Mouse (Mus musculus) adipose tissue, adult 10 weeks (tissue): ENCODE measurements around the gene Fam183b. TPM values are rescaled to one million over a fixed set of nuclear protein-coding genes. Genes with fewer than 3 reads are reported as not detected.

Source experiments
- polyA plus RNA-seq: library from polyadenylated mRNA; stranded (reverse); fragments of 350-450 nt; fragmentation: Illumina TruSeq; extraction: RNeasy Lipid Tissue Mini Kit (QIAGEN cat#74804); gene quantifications from one replicate; pipeline ENCODE4 v1.2.3, GENCODE M21; 2014; ENCODE audit warnings: low read depth, low replicate concordance

Gene Fam183b
- polyA plus RNA-seq: 14.7 TPM

GRCm38 (mm10) chr11:58801558-58802228 lies at the start of gene Fam183b:
TSS of gene Fam183b (minus strand) at chr11:58801960.

GRCm38 (mm10) chr11:58846919-58847461 lies 45.2 kb upstream of the Fam183b start, which contains the start of gene Gm12258:
TSS of gene Gm12258 (plus strand) at chr11:58847158.

GRCm38 (mm10) chr11:58838951-58839350 lies 37.2 kb upstream of the Fam183b start, which contains the start of gene Olfr311:
TSS of gene Olfr311 (plus strand) at chr11:58839251.

GRCm38 (mm10) chr11:58828937-58829336 lies 27.2 kb upstream of the Fam183b start, which contains the start of gene Olfr312:
TSS of gene Olfr312 (plus strand) at chr11:58829237.

GRCm38 (mm10) chr11:58814700-58815099 lies 12.9 kb upstream of the Fam183b start, which contains the start of gene Olfr313:
TSS of gene Olfr313 (plus strand) at chr11:58815000.

GRCm38 (mm10) chr11:58782480-58783089 lies 19.2 kb downstream of the Fam183b start, which contains the start of gene Olfr314:
TSS of gene Olfr314 (plus strand) at chr11:58782952.

GRCm38 (mm10) chr11:58772888-58773287 lies 28.9 kb downstream of the Fam183b start, which contains the start of gene Olfr315:
TSS of gene Olfr315 (plus strand) at chr11:58773188.

GRCm38 (mm10) chr11:58752434-58752833 lies 49.3 kb downstream of the Fam183b start, which contains the start of gene Olfr316:
TSS of gene Olfr316 (plus strand) at chr11:58752734.

Other genes with a start within 250 kb of the Fam183b start
- not detected for gene Olfr328, start 246.3 kb downstream of the Fam183b start, polyA plus RNA-seq
- not detected for gene Olfr224, start 231.4 kb downstream of the Fam183b start, polyA plus RNA-seq
- not detected for gene Olfr325, start 224.2 kb downstream of the Fam183b start, polyA plus RNA-seq
- gene Olfr324, start 206.8 kb downstream of the Fam183b start, polyA plus RNA-seq: not detected
- not detected for gene 2210407C18Rik, start 185.9 kb downstream of the Fam183b start, polyA plus RNA-seq
- gene Olfr323, start 171.5 kb downstream of the Fam183b start, polyA plus RNA-seq: not detected
- gene Trim58, start 161.5 kb downstream of the Fam183b start, polyA plus RNA-seq: not detected
- not detected for gene Olfr322, start 143.2 kb downstream of the Fam183b start, polyA plus RNA-seq
- gene Olfr320, start 120.9 kb downstream of the Fam183b start, polyA plus RNA-seq: not detected
- not detected for gene Olfr319, start 102.8 kb downstream of the Fam183b start, polyA plus RNA-seq
- not detected for gene Olfr318, start 77.9 kb downstream of the Fam183b start, polyA plus RNA-seq
- gene Olfr317, start 62.7 kb downstream of the Fam183b start, polyA plus RNA-seq: not detected
- not detected for gene Olfr316, start 49.2 kb downstream of the Fam183b start, polyA plus RNA-seq
- not detected for gene Olfr315, start 28.8 kb downstream of the Fam183b start, polyA plus RNA-seq
- not detected for gene Olfr314, start 19.0 kb downstream of the Fam183b start, polyA plus RNA-seq
- not detected for gene Olfr313, start 13.0 kb upstream of the Fam183b start, polyA plus RNA-seq
- not detected for gene Olfr312, start 27.3 kb upstream of the Fam183b start, polyA plus RNA-seq
- gene Olfr311, start 37.3 kb upstream of the Fam183b start, polyA plus RNA-seq: not detected
- gene Gm12258, start 45.2 kb upstream of the Fam183b start, polyA plus RNA-seq: 8.7 TPM
- gene 2810021J22Rik, start 65.3 kb upstream of the Fam183b start, polyA plus RNA-seq: 8.6 TPM
- 6.2 TPM for gene Zfp39, start 102.3 kb upstream of the Fam183b start, polyA plus RNA-seq
- 0.21 TPM for gene Btnl10, start 115.9 kb upstream of the Fam183b start, polyA plus RNA-seq
- gene Rnf187, start 137.0 kb upstream of the Fam183b start, polyA plus RNA-seq: 80.5 TPM
- gene Hist3h2ba, start 147.0 kb upstream of the Fam183b start, polyA plus RNA-seq: 1.9 TPM
- gene Hist3h2a, start 152.7 kb upstream of the Fam183b start, polyA plus RNA-seq: 13.9 TPM
- 2.5 TPM for gene Trim17, start 152.7 kb upstream of the Fam183b start, polyA plus RNA-seq
- 24.7 TPM for gene Trim11, start 176.1 kb upstream of the Fam183b start, polyA plus RNA-seq